Mouse (Mus musculus) intestine, embryonic 16.5 days (tissue): ENCODE data around the gene Fam166b. TPM values are rescaled to one million over a fixed set of nuclear protein-coding genes. Genes with fewer than 3 reads are reported as not detected.
A peak's percentile ranks its signal among the peaks of the same experiment; 100 is the strongest.

Experiments
- ATAC-seq: fragments of 200-750 bp; cut with Nextera tagmentation; 2 replicates; pipeline ENCODE4 v1.8.0; 2017; ENCODE audit warnings: moderate TSS enrichment, moderate library complexity
- H3K27ac ChIP-seq: fragments of 300-500 bp; sonication (generic); 2 replicates; pipeline ENCODE4 v1.5.1; 2014; ENCODE audit warnings: mild to moderate bottlenecking, low read length
- H3K27me3 ChIP-seq: fragments of 300-500 bp; sonication (generic); replicated peaks from 2 replicates; pipeline ENCODE4 v1.6.1; 2014; ENCODE audit warnings: low read length, control low read depth, mixed read lengths; ENCODE audit not compliant: control insufficient read depth, insufficient read depth
- H3K36me3 ChIP-seq: fragments of 300-500 bp; sonication (generic); 2 replicates; pipeline ENCODE4 v1.6.1; 2014; ENCODE audit warnings: low read length, control low read depth; ENCODE audit not compliant: control insufficient read depth, insufficient read depth
- H3K4me1 ChIP-seq: fragments of 300-500 bp; sonication (generic); 2 replicates; pipeline ENCODE4 v1.6.1; 2014; ENCODE audit warnings: low read length, control low read depth, mixed read lengths; ENCODE audit not compliant: control insufficient read depth, insufficient read depth
- H3K4me2 ChIP-seq: fragments of 300-500 bp; sonication (generic); 2 replicates; pipeline ENCODE4 v1.6.1; 2014; ENCODE audit warnings: low read depth, low read length, control low read depth
- H3K4me3 ChIP-seq: fragments of 300-500 bp; sonication (generic); 2 replicates; pipeline ENCODE4 v1.5.1; 2014; ENCODE audit warnings: mild to moderate bottlenecking, low read length
- H3K9ac ChIP-seq: fragments of 300-500 bp; sonication (generic); 2 replicates; pipeline ENCODE4 v1.6.1; 2014; ENCODE audit warnings: low read depth, low read length
- H3K9me3 ChIP-seq: fragments of 300-500 bp; sonication (generic); 2 replicates; pipeline ENCODE4 v1.6.1; 2016; ENCODE audit warnings: low read length, control low read depth; ENCODE audit not compliant: control insufficient read depth
- WGBS: fragments of 180-500 bp; shearing (Covaris S2); extraction: QIAGEN DNeasy Blood & Tissue Kit; methylation state at CpG from one replicate; pipeline ENCODE4 v1.1.7; 2014; 5-methylcytosine and 5-hydroxymethylcytosine counted together
- polyA plus RNA-seq: library from polyadenylated mRNA; unstranded; fragments of >200 nt; fragmentation: Nextera tagmentation; extraction: Ambion mirVana; gene quantifications from 2 replicates; pipeline ENCODE4 v1.2.1, GENCODE M21; 2015

Fam166b gene
- polyA plus RNA-seq, 1 experiment from 2014 or later, result 0.10 TPM

GRCm38 (mm10) chr4:43415221-43416070 is 13.5 kb downstream of the Fam166b start:
- Histone ChIP-seq H3K4me1 (0 out of 2 replicates have a peak, but pooled peaks cover 11% of the 10 kb centered on the region), H3K36me3 (peaks cover 20% of the 10 kb centered on the region), H3K9me3 (no peaks in the 10 kb centered on the region), H3K4me3 (no peak overlapping the region), H3K27ac (no peak overlapping the region), H3K27me3 (no peaks in the 10 kb centered on the region), H3K9ac (no peak overlapping the region), H3K4me2 (no peak overlapping the region)
- WGBS, result 90% methylated on average over 29 of the region's 29 CpGs
- ATAC-seq, result no peak

DNA sequence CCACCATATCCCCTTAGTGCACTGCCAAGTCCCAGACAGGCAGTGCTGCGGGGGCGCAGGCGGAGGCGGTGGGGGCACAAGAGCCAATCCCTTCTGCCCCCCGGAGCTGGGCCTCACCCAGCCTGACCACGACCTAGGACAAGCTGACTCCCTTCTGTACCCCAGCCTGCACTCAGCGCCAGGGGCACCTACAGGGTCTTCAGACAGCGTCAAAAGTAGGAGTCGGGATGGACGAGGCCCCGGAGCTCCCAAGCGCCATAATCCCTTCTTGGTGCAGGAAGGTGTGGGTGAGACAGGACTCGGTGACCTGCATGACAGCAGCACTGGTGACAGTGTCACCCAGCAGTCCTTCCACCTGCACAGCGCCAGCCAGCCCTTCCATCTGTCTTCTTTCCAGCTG is 14.2 kb downstream of the Fam166b start:
- peaks cover 20% of the 10 kb centered on the region for H3K36me3 ChIP-seq
- H3K4me3 ChIP-seq, result no peak overlapping the region
- ATAC-seq, result no peak
- H3K4me1 ChIP-seq, result 0 out of 2 replicates have a peak, but pooled peaks cover 11% of the 10 kb centered on the region
- H3K27me3 ChIP-seq, result no peaks in the 10 kb centered on the region
- no peak overlapping the region for H3K4me2 ChIP-seq
- H3K9ac ChIP-seq, result no peak overlapping the region
- 88% methylated on average over 14 of the region's 14 CpGs for WGBS
- no peaks in the 10 kb centered on the region for H3K9me3 ChIP-seq
- H3K27ac ChIP-seq, result no peak overlapping the region

GRCm38 (mm10) chr4:43407071-43407920 is 21.6 kb downstream of the Fam166b start:
- peak overlapping the region; percentile 71; the same call in 1 of the 2 replicates for H3K9ac ChIP-seq
- no peak for ATAC-seq
- H3K4me1 ChIP-seq, result peaks cover 25% of the 10 kb centered on the region
- H3K36me3 ChIP-seq, result no peaks in the 10 kb centered on the region
- H3K4me3 ChIP-seq, result peak overlapping the region; percentile 52
- peak overlapping the region; percentile 84 for H3K27ac ChIP-seq
- H3K27me3 ChIP-seq, result no peaks in the 10 kb centered on the region
- H3K9me3 ChIP-seq, result no peaks in the 10 kb centered on the region
- H3K4me2 ChIP-seq, result peak overlapping the region; percentile 56
- 64% methylated on average over 12 of the region's 12 CpGs for WGBS

DNA sequence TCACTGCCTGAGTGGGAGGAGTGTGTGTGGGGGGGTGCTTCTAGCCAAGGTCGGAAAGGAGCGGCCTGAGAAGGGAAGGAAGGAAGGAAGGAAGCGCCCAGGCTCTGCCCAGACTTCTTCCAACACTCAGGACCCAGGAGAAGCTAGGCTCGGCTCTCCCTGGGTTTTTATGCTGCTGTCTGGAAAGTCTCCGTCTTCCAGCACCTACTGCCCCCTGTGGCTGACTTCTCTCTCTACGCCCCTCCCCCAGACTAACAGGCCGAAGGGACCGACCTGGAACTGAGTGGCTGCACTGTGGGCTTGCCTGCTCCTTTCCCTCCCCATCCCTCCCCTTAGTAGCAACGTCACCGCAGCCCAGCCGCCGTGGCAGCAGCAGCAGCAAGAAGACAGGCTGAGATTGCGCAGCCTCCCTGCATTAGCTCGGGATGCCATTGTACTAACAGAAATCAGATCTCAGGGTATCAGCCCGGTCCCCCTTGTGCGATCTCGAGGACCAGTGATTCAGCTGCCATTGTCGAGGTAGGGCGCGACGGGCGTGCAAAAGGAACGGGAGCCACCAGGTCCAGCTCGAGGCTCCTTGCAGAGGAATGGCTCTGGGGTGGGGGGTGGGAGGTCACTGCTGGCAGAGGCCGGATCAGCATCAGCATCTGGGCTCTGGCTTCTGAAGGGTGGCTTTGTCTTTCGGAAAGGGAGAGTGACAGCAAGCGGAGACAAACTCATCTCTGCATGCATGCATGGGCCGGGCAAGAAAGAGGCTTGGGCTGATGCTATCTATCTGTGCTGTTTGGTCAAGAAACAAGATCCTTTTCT is 22.6 kb downstream of the Fam166b start:
- Histone ChIP-seq H3K4me2 (peak overlapping the region; percentile 56), H3K27me3 (no peaks in the 10 kb centered on the region), H3K36me3 (no peaks in the 10 kb centered on the region), H3K27ac (peak overlapping the region; percentile 84), H3K9ac (peak overlapping the region; percentile 71), H3K4me1 (peaks cover 32% of the 10 kb centered on the region), H3K9me3 (no peaks in the 10 kb centered on the region), H3K4me3 (peak overlapping the region; percentile 52)
- 6% methylated on average over 28 of the region's 28 CpGs for WGBS
- peak; percentile 95 for ATAC-seq

DNA sequence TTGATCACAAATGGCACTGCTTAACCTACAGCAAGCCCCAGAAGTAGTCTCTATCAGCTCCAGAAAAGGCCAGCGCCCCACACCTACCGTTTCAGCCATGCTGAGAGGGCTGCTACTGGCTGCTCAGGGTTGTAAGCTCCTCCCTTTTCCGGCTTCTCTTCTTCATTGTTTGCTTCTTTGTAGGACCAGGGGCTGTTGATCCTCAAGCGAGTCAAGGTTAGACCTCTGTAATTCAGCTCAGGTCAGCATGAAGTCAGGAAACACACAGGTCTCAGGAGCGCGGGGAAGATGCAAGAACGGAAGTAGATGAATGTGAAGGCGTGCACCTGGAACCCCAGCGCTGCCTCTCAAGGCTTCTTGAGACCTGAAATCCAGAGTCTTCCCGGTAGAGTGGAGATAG is 24.2 kb downstream of the Fam166b start:
- WGBS, result 86% methylated on average over 10 of the region's 10 CpGs
- no peak overlapping the region for H3K4me3 ChIP-seq
- H3K27me3 ChIP-seq, result no peaks in the 10 kb centered on the region
- H3K36me3 ChIP-seq, result no peaks in the 10 kb centered on the region
- H3K9me3 ChIP-seq, result no peaks in the 10 kb centered on the region
- no peak overlapping the region for H3K9ac ChIP-seq
- ATAC-seq, result no peak
- H3K4me2 ChIP-seq, result no peak overlapping the region
- H3K4me1 ChIP-seq, result peaks cover 43% of the 10 kb centered on the region
- no peak overlapping the region for H3K27ac ChIP-seq

GRCm38 (mm10) chr4:43402212-43402611 is 26.7 kb downstream of the Fam166b start:
- Histone ChIP-seq H3K9ac (peak overlapping the region; percentile 45), H3K4me3 (peak overlapping the region; percentile 29), H3K36me3 (no peaks in the 10 kb centered on the region), H3K9me3 (no peaks in the 10 kb centered on the region), H3K4me2 (peak overlapping the region; percentile 32; the same call in 1 of the 2 replicates), H3K4me1 (peaks cover 47% of the 10 kb centered on the region), H3K27me3 (no peaks in the 10 kb centered on the region), H3K27ac (peak overlapping the region; percentile 34)
- ATAC-seq, result no peak
- WGBS, result 49% methylated on average over 9 of the region's 9 CpGs

DNA sequence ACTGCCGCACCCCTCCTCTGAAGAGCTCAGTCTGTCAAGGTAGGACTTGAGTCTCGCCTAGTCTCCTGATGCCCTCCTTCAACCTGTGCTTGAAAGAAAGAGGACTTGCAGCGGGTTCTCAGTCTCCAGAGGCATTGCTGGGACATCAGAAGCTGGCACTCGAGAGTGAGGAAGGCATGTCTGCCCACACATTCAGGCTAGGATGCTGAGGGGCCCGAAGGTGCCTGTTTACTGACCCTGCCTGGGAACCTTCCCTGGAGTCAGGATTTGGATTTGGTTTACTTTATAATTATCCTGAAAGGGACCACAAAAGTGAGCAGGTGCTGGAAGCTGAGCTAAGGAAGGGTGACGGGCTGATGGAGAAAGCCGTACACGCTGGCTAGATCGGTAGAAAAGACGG is 27.4 kb downstream of the Fam166b start:
- peak overlapping the region; percentile 45; the same call in 1 of the 2 replicates for H3K9ac ChIP-seq
- H3K4me2 ChIP-seq, result peak overlapping the region; percentile 32
- peaks cover 45% of the 10 kb centered on the region for H3K4me1 ChIP-seq
- no peaks in the 10 kb centered on the region for H3K9me3 ChIP-seq
- ATAC-seq, result no peak
- WGBS, result 78% methylated on average over 10 of the region's 10 CpGs
- peak overlapping the region; percentile 29 for H3K4me3 ChIP-seq
- no peaks in the 10 kb centered on the region for H3K36me3 ChIP-seq
- no peaks in the 10 kb centered on the region for H3K27me3 ChIP-seq
- peak overlapping the region; percentile 34 for H3K27ac ChIP-seq

DNA sequence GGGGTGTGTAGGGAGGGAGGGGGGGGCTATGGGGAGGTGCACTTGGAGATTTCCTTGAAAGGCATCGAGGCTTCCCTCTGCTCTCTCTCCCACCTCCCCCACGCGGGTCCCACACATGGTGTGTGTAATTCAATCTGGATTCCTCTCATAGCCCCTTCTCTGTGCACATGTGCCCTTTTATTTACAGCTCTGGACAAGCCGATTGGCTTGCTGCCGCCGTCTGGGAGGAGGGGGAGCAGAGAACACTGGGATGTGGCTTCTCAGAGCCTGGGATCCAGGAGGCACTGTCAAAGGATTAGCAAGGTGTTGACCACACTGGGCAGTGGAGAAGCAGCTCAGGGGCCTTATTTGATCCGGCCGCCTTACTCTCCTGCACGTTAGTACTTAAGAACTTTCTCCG is 28.0 kb downstream of the Fam166b start:
- ATAC-seq, result peak; percentile 62
- H3K27me3 ChIP-seq, result no peaks in the 10 kb centered on the region
- peaks cover 43% of the 10 kb centered on the region for H3K4me1 ChIP-seq
- H3K9ac ChIP-seq, result peak overlapping the region; percentile 45; the same call in 1 of the 2 replicates
- no peaks in the 10 kb centered on the region for H3K9me3 ChIP-seq
- WGBS, result 31% methylated on average over 10 of the region's 10 CpGs
- peak overlapping the region; percentile 34 for H3K27ac ChIP-seq
- H3K4me3 ChIP-seq, result peak overlapping the region; percentile 29
- H3K4me2 ChIP-seq, result peak overlapping the region; percentile 32
- no peaks in the 10 kb centered on the region for H3K36me3 ChIP-seq
